Mouse (Mus musculus): ENCODE measurements at regions not wholly inside any gene's neighbourhood (a gene's known extent, or its start where the extent isn't known, plus 50 kb on each side); places are given as distances from the start of the nearest gene placed in this dataset.

DNA sequence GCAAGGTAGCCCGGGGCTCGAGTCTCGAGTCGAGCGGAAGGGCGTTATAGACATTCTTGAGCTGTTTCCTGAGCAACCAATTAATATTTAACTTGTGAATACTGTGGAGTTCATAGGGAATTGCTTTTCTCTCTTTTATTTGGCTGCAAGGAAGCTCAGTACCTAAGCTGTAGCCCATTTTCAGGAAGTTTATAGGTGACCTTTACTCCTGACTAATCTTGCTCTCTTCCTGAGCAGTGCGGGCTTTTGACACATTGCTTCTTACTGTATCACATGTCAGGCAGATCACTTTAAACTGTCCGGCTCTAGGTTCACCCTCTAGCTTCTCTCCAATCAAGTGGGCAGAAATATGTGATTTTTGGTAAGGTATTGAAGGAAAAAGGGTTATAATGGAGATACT, 51.4 kb upstream of the Pard3b start:
- no peak for TF ChIP-seq CTCF (IDR thresholded peaks at IDR 0.05; ENCODE audit: extremely low read depth, insufficient read depth, insufficient read length, insufficient replicate concordance)
- no peak for TF ChIP-seq POLR2A (IDR thresholded peaks at IDR 0.05; ENCODE audit: low read depth, low read length)
